Mouse (Mus musculus) hindbrain, postnatal 0 days (tissue): ENCODE measurements at regions not wholly inside any gene's neighbourhood (a gene's known extent, or its start where the extent isn't known, plus 50 kb on each side); places are given as distances from the start of the nearest gene placed in this dataset.

Source experiments
- ATAC-seq: fragments of 200-750 bp; cut with Nextera tagmentation; 2 replicates; pipeline ENCODE4 v1.8.0; 2017; ENCODE audit warnings: mild to moderate bottlenecking, moderate TSS enrichment, moderate library complexity
- DNase-seq: peaks from one replicate; pipeline ENCODE4 v3.0.0-alpha.2; 2015; ENCODE audit warnings: low spot score
- H3K27ac ChIP-seq: fragments of 300-500 bp; sonication (generic); 2 replicates; pipeline ENCODE4 v1.5.1; 2014; ENCODE audit warnings: mild to moderate bottlenecking
- H3K27me3 ChIP-seq: fragments of 300-500 bp; sonication (generic); 2 replicates; pipeline ENCODE4 v1.6.1; 2014; ENCODE audit warnings: low read length, mixed read lengths; ENCODE audit not compliant: insufficient read depth
- H3K36me3 ChIP-seq: fragments of 300-500 bp; sonication (generic); 2 replicates; pipeline ENCODE4 v1.6.1; 2014; ENCODE audit warnings: low read length, mixed read lengths; ENCODE audit not compliant: insufficient read depth
- H3K4me1 ChIP-seq: fragments of 300-500 bp; sonication (generic); 2 replicates; pipeline ENCODE4 v1.6.1; 2014; ENCODE audit warnings: antibody characterized with exemption, low read length, mixed read lengths; ENCODE audit not compliant: insufficient read depth
- H3K4me2 ChIP-seq: fragments of 300-500 bp; sonication (generic); 2 replicates; pipeline ENCODE4 v1.6.1; 2014; ENCODE audit warnings: low read depth, mild to moderate bottlenecking, low read length, moderate library complexity, mixed read lengths
- H3K4me3 ChIP-seq: fragments of 300-500 bp; sonication (generic); 2 replicates; pipeline ENCODE4 v1.5.1; 2014; ENCODE audit warnings: low read length
- H3K9ac ChIP-seq: fragments of 300-500 bp; sonication (generic); replicated peaks from 2 replicates; pipeline ENCODE4 v1.6.1; 2014; ENCODE audit warnings: mild to moderate bottlenecking, low read length, moderate library complexity, mixed read lengths
- H3K9me3 ChIP-seq: fragments of 300-500 bp; sonication (generic); 2 replicates; pipeline ENCODE4 v1.6.1; 2016; ENCODE audit warnings: low read length, mixed read lengths
- CTCF ChIP-seq: IDR thresholded peaks from 2 replicates; pipeline ENCODE4 v1.5.1; 2016; ENCODE audit warnings: antibody characterized with exemption, control low read depth, low read depth
- WGBS: fragments of 180-500 bp; shearing (Covaris S2); extraction: QIAGEN DNeasy Blood & Tissue Kit; methylation state at CpG from one replicate; pipeline ENCODE4 v1.1.7; 2014; 5-methylcytosine and 5-hydroxymethylcytosine counted together

DNA sequence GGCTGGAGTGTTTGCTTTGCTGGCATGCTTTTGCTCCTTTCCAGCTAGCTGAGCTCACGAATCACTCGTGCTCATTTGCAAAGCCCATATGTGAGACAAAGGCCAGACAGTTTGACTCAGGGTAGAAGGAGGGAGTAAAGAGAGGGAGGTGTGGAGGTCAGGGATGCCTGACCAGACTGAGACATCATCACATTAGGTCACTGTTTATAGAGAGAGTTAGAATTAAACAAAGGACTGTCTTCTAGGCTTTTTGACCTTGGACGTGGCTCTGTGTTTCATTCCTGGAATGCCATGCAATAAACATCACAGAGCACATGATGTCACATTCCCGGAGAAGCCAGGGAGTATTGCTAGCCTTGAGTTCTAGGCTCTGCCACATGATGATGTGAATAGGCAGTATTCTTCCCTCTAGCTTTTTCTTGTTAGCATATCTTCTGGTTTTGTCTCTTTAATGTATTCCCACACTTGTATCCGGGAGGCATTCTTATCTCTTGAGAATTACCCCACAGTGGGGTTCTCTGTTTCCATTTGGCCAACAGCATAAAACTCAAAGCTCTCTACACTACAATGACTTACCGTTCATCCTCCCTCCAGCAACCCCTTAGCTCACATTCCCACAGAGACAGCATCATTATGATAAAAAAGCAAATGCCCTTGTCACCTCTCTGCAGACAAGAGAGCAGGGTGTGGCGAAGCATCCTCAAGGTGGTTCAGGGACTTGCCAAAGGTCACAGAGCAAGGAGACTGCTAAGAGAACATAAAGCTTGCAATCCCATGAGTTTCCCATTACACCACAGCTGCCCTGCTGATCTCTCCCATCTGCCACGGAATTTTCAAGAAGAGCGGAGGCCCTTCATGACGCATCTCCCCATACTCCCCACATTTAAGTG, 301.3 kb downstream of the Cd83 start:
- ATAC-seq (no peak), DNase-seq (no peak)
- Histone ChIP-seq H3K4me2 (no peak overlapping the region), H3K9ac (no peak overlapping the region), H3K27ac (no peak overlapping the region), H3K4me3 (no peak overlapping the region), H3K27me3 (no peaks in the 10 kb centered on the region), H3K9me3 (no peaks in the 10 kb centered on the region), H3K4me1 (no peaks in the 10 kb centered on the region), H3K36me3 (no peaks in the 10 kb centered on the region)
- WGBS: 60% methylated on average over 10 of the region's 10 CpGs
- no peak for TF ChIP-seq CTCF

- Histone ChIP-seq H3K9me3 (no peaks in the 10 kb centered on the region), H3K36me3 (no peaks in the 10 kb centered on the region), H3K9ac (no peak overlapping the region), H3K4me2 (no peak overlapping the region), H3K27me3 (no peaks in the 10 kb centered on the region), H3K4me1 (no peaks in the 10 kb centered on the region), H3K4me3 (no peak overlapping the region), H3K27ac (no peak overlapping the region)
- 46% methylated on average over 4 of the region's 4 CpGs for WGBS
- ATAC-seq (no peak), DNase-seq (peak; percentile 32)
- TF ChIP-seq CTCF: no peak
Measured at GRCm38 (mm10) chr13:44086801-44087200, 302.2 kb downstream of the Cd83 start.

DNA sequence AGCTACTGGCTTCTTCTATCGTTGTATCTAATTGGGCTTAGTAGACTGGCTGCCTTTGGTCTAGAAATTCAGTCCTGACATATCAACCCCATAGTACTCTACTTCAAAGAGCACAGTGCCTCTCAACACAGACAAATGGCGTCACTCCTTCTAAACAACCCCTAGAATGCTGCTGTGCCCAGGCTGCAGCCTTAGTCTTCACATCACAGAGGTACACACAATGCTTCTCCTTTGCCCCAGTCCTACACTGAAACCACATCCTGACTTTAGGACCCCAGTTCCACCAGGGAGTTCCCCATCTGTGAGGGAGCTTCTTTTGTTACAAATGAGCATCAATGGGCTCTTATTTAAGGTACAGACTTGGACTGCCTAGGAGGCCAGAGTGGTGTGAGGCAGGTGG, 312.6 kb downstream of the Cd83 start:
- ATAC-seq (no peak), DNase-seq (no peak)
- no peak overlapping the region for H3K27ac ChIP-seq
- no peaks in the 10 kb centered on the region for H3K36me3 ChIP-seq
- TF ChIP-seq CTCF: no peak
- WGBS: 87% methylated on average over 2 of the region's 2 CpGs
- H3K9me3 ChIP-seq: peaks cover 6% of the 10 kb centered on the region
- no peaks in the 10 kb centered on the region for H3K27me3 ChIP-seq
- peaks cover 16% of the 10 kb centered on the region for H3K4me1 ChIP-seq
- H3K4me3 ChIP-seq: no peak overlapping the region
- no peak overlapping the region for H3K4me2 ChIP-seq
- H3K9ac ChIP-seq: no peak overlapping the region

DNA sequence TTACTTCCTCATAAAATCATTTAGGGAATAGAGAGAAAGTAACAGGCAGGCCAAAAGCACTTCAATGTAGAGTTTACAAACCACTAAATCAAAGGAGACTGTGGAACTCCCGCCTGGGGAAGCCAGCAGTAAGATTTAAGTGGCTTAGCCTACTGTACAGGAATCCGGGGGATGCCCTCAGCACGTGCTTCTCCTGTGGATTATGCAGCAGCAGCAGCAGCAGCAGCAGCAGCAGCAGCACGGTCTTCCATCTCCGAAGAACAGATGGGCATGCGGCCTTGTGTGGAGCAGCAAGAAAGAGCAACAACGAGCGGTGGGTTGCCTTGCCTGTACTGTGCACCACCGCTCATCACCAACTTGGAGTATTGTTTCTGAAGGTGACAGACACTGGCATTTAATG, 314.9 kb downstream of the Cd83 start:
- no peak overlapping the region for H3K27ac ChIP-seq
- ATAC-seq (no peak), DNase-seq (peak; percentile 30)
- no peaks in the 10 kb centered on the region for H3K36me3 ChIP-seq
- H3K4me3 ChIP-seq: no peak overlapping the region
- no peak overlapping the region for H3K4me2 ChIP-seq
- no peaks in the 10 kb centered on the region for H3K27me3 ChIP-seq
- peaks cover 16% of the 10 kb centered on the region for H3K4me1 ChIP-seq
- WGBS: 23% methylated on average over 9 of the region's 9 CpGs
- no peaks in the 10 kb centered on the region for H3K9me3 ChIP-seq
- no peak overlapping the region for H3K9ac ChIP-seq
- no peak for TF ChIP-seq CTCF

DNA sequence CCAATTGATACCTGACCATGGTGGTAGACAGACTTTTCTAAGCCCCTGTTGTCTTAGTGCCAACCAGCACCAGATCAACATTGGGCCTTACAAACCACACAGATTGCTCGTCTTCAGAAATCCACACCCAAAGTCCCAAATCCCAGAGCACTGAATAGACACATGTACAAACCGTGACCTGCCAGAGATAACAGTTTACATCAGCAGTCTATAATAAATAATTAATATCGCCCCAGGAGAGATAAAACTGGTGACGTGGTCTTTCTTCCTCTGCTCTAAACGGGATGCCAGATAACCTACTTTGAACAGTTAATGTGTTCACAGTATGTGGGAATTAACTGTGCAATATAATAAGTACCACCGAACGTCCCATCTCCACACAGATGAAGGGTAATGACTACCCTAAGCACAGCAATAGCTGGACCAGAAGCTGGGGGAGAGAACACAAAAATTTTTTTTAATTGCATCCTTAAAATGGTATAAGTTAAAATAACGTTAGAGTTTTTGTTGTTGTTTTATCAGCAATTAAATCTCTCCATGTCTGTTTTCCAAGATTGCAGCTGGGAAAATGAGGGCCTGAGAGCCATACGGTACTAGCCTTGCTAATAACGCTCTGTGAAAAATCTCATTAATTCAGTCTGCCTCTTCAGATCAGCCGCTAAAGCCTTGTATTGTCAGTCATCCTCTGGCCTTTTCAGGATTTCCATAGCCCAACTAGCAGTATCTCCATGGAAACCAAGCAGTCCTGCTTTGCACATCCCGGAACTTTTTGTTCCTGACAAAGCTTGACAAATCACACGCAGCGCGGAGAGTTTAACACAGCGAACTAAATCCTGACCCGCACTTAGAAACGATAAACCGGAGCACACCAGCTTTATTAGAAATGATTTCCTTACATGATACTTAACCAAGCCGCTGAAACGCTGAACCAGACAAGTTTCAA, 315.8 kb downstream of the Cd83 start:
- DNase-seq: peak; percentile 87
- H3K4me2 ChIP-seq: peak overlapping the region; percentile 43
- H3K9ac ChIP-seq: no peak overlapping the region
- H3K9me3 ChIP-seq: no peaks in the 10 kb centered on the region
- H3K36me3 ChIP-seq: no peaks in the 10 kb centered on the region
- no peak for TF ChIP-seq CTCF
- 7% methylated on average over 21 of the region's 21 CpGs for WGBS
- H3K27ac ChIP-seq: peak overlapping the region; percentile 36; the same call in 1 of the 2 replicates
- 0 out of 2 replicates have a peak overlapping the region, but pooled peaks have one; percentile 8 for H3K4me3 ChIP-seq
- H3K4me1 ChIP-seq: peaks cover 16% of the 10 kb centered on the region
- H3K27me3 ChIP-seq: no peaks in the 10 kb centered on the region
- peak; percentile 93 for ATAC-seq

- Histone ChIP-seq H3K27ac (peak overlapping the region; percentile 36; the same call in 1 of the 2 replicates), H3K4me3 (0 out of 2 replicates have a peak overlapping the region, but pooled peaks have one; percentile 8), H3K9me3 (no peaks in the 10 kb centered on the region), H3K36me3 (no peaks in the 10 kb centered on the region), H3K9ac (no peak overlapping the region), H3K4me2 (peak overlapping the region; percentile 43), H3K4me1 (peaks cover 16% of the 10 kb centered on the region), H3K27me3 (no peaks in the 10 kb centered on the region)
- DNase-seq (peak; percentile 18), ATAC-seq (peak; percentile 30; the same call in 1 of the 2 replicates)
- TF ChIP-seq CTCF: no peak
- WGBS: 14% methylated on average over 6 of the region's 6 CpGs
Measured at GRCm38 (mm10) chr13:44101161-44101560, 316.6 kb downstream of the Cd83 start.
